Mouse (Mus musculus) MEL (cell line): ENCODE measurements around the gene Gcnt2. TPM values are rescaled to one million over a fixed set of nuclear protein-coding genes. Genes with fewer than 3 reads are reported as not detected.

Experiments
- DNase-seq: peaks from one replicate; pipeline ENCODE4 v3.0.0; 2011; ENCODE audit warnings: low read depth, low spot score
- H3K27ac ChIP-seq: 2 replicates; pipeline ENCODE4 v1.5.1; 2012; ENCODE audit warnings: low read depth, mild to moderate bottlenecking, control low read depth, low read length, moderate library complexity; ENCODE audit not compliant: control insufficient read depth
- H3K27me3 ChIP-seq, 2 experiments: fragments of 150-350 bp in 1 of 2; sonication (generic) in 1 of 2; 2 replicates each; pipeline ENCODE4 v1.6.1; 2012; ENCODE audit warnings: low read length in 2 of 2, mild to moderate bottlenecking in 2 of 2, improper control_type of control experiment in 1 of 2, moderate library complexity in 1 of 2; ENCODE audit not compliant: insufficient read depth in 2 of 2, control insufficient read depth in 1 of 2
- H3K36me3 ChIP-seq, 2 experiments: 2 replicates each; pipeline ENCODE4 v1.6.1; 2012 to 2014; ENCODE audit warnings: low read length in 2 of 2, improper control_type of control experiment in 1 of 2, inconsistent platforms in 1 of 2, mild to moderate bottlenecking in 1 of 2; ENCODE audit not compliant: insufficient read depth in 2 of 2, control insufficient read depth in 1 of 2
- H3K4me1 ChIP-seq, 2 experiments: fragments of 150-350 bp in 1 of 2; sonication (generic) in 1 of 2; 2 replicates each; pipeline ENCODE4 v1.6.1; 2012; ENCODE audit warnings: low read length in 2 of 2, improper control_type of control experiment in 1 of 2, mild to moderate bottlenecking in 1 of 2; ENCODE audit not compliant: insufficient read depth in 2 of 2, control insufficient read depth in 1 of 2
- H3K4me3 ChIP-seq, 2 experiments: fragments of 150-350 bp in 1 of 2; sonication (generic) in 1 of 2; 2 replicates each; pipeline ENCODE4 v1.5.1; 2012; ENCODE audit warnings: low read depth in 2 of 2, low read length in 2 of 2, mild to moderate bottlenecking in 2 of 2, moderate library complexity in 2 of 2, control low read depth in 1 of 2, improper control_type of control experiment in 1 of 2; ENCODE audit not compliant: control insufficient read depth in 1 of 2, insufficient read depth in 1 of 2
- H3K79me2 ChIP-seq: 2 replicates; pipeline ENCODE4 v1.6.1; 2012; ENCODE audit warnings: mild to moderate bottlenecking, low read length, moderate library complexity; ENCODE audit not compliant: control insufficient read depth, poor library complexity, insufficient read depth
- H3K9ac ChIP-seq: 2 replicates; pipeline ENCODE4 v1.6.1; 2012; ENCODE audit warnings: low read depth, mild to moderate bottlenecking, control low read depth, low read length, moderate library complexity; ENCODE audit not compliant: control insufficient read depth, poor library complexity, severe bottlenecking
- H3K9me3 ChIP-seq: fragments of 150-350 bp; sonication (generic); replicated peaks from 2 replicates; pipeline ENCODE4 v1.6.1; 2012; ENCODE audit warnings: mild to moderate bottlenecking, low read length, improper control_type of control experiment, moderate library complexity; ENCODE audit not compliant: insufficient read depth
- CHD2 ChIP-seq: IDR thresholded peaks from 2 replicates; pipeline ENCODE4 v1.6.1; 2011; ENCODE audit warnings: low read length, improper control_type of control experiment
- CTCF ChIP-seq, 3 experiments: IDR thresholded peaks in 2 of 3; conservative IDR thresholded peaks in 1 of 3; 2 replicates each; pipeline ENCODE4 v1.5.1; 2011 to 2012; ENCODE audit warnings: low read length in 3 of 3, low read depth in 2 of 3, mild to moderate bottlenecking in 2 of 3, improper control_type of control experiment in 1 of 3, inconsistent platforms in 1 of 3, mixed read lengths in 1 of 3, moderate library complexity in 1 of 3; ENCODE audit not compliant: control insufficient read depth in 1 of 3, insufficient read depth in 1 of 3, poor library complexity in 1 of 3, severe bottlenecking in 1 of 3
- EP300 ChIP-seq, 2 experiments: IDR thresholded peaks; 2 replicates each; pipeline ENCODE4 v1.6.1; 2011; ENCODE audit warnings: improper control_type of control experiment in 2 of 2, low read length in 2 of 2, low read depth in 1 of 2, mild to moderate bottlenecking in 1 of 2
- ETS1 ChIP-seq: IDR thresholded peaks from 2 replicates; pipeline ENCODE4 v1.6.1; 2012; ENCODE audit warnings: low read depth, mild to moderate bottlenecking, inconsistent platforms, low read length, improper control_type of control experiment, moderate library complexity
- HCFC1 ChIP-seq: IDR thresholded peaks from 2 replicates; pipeline ENCODE4 v1.6.1; 2012; ENCODE audit warnings: low read depth, mild to moderate bottlenecking, inconsistent platforms, low read length, improper control_type of control experiment, moderate library complexity
- JUND ChIP-seq: IDR thresholded peaks from 2 replicates; pipeline ENCODE4 v1.6.1; 2011; ENCODE audit warnings: low read depth, mild to moderate bottlenecking, improper control_type of control experiment, low read length
- MAFK ChIP-seq: IDR thresholded peaks from 2 replicates; pipeline ENCODE4 v1.6.1; 2011; ENCODE audit warnings: low read depth, mild to moderate bottlenecking, low read length, improper control_type of control experiment, borderline replicate concordance
- MAX ChIP-seq: IDR thresholded peaks from 2 replicates; pipeline ENCODE4 v1.6.1; 2011; ENCODE audit warnings: low read length, improper control_type of control experiment
- MAZ ChIP-seq: IDR thresholded peaks from 2 replicates; pipeline ENCODE4 v1.6.1; 2012; ENCODE audit warnings: low read depth, mild to moderate bottlenecking, inconsistent platforms, low read length, improper control_type of control experiment
- NELFE ChIP-seq: IDR thresholded peaks from 2 replicates; pipeline ENCODE4 v1.6.1; 2011; ENCODE audit warnings: low read depth, low read length, improper control_type of control experiment
- NRF1 ChIP-seq: IDR thresholded peaks from 2 replicates; pipeline ENCODE4 v1.6.1; 2014; ENCODE audit warnings: low read depth, mild to moderate bottlenecking, inconsistent platforms, low read length, improper control_type of control experiment, moderate library complexity; ENCODE audit not compliant: poor library complexity, insufficient read depth, severe bottlenecking
- POLR2A ChIP-seq, 2 experiments: IDR thresholded peaks; 2 replicates each; pipeline ENCODE4 v1.6.1; 2011 to 2012; ENCODE audit warnings: low read length in 2 of 2, mild to moderate bottlenecking in 2 of 2, control low read depth in 1 of 2, improper control_type of control experiment in 1 of 2, low read depth in 1 of 2, moderate library complexity in 1 of 2; ENCODE audit not compliant: control insufficient read depth in 1 of 2, insufficient read depth in 1 of 2, poor library complexity in 1 of 2
- RCOR1 ChIP-seq: IDR thresholded peaks from 2 replicates; pipeline ENCODE4 v1.6.1; 2012; ENCODE audit warnings: low read depth, mild to moderate bottlenecking, inconsistent platforms, low read length, improper control_type of control experiment
- SMC3 ChIP-seq: IDR thresholded peaks from 2 replicates; pipeline ENCODE4 v1.6.1; 2011; ENCODE audit warnings: low read depth, low read length, improper control_type of control experiment
- TAL1 ChIP-seq: IDR thresholded peaks from 2 replicates; pipeline ENCODE4 v1.6.1; 2012; ENCODE audit warnings: mild to moderate bottlenecking, inconsistent platforms, low read length, moderate library complexity, mixed read lengths
- TCF12 ChIP-seq: IDR thresholded peaks from 2 replicates; pipeline ENCODE4 v1.6.1; 2014; ENCODE audit warnings: low read depth, mild to moderate bottlenecking, inconsistent platforms, low read length, improper control_type of control experiment, moderate library complexity
- USF1 ChIP-seq: IDR thresholded peaks from 2 replicates; pipeline ENCODE4 v1.6.1; 2014; ENCODE audit warnings: low read depth, mild to moderate bottlenecking, inconsistent platforms, low read length, improper control_type of control experiment, moderate library complexity
- ZC3H11A ChIP-seq: IDR thresholded peaks from 2 replicates; pipeline ENCODE4 v1.6.1; 2012; ENCODE audit warnings: low read depth, mild to moderate bottlenecking, inconsistent platforms, low read length, improper control_type of control experiment
- ZKSCAN1 ChIP-seq: IDR thresholded peaks from 2 replicates; pipeline ENCODE4 v1.6.1; 2012; ENCODE audit warnings: low read depth, mild to moderate bottlenecking, inconsistent platforms, low read length, improper control_type of control experiment, moderate library complexity
- polyA plus RNA-seq, 2 experiments: library from polyadenylated mRNA; stranded (reverse) in 1 of 2; unstranded in 1 of 2; fragments of >175 nt in 1 of 2; fragments of >200 nt in 1 of 2; gene quantifications; 2 replicates each; pipeline versions ENCODE4 v1.2.1 to v1.2.4; 2012; ENCODE audit warnings: low replicate concordance in 2 of 2, low read depth in 1 of 2; ENCODE audit not compliant: insufficient read length in 2 of 2, insufficient read depth in 1 of 2, missing spikeins in 1 of 2
- total RNA-seq: library from RNA; depleted of rRNA; stranded (reverse); fragments of 300-350 nt; gene quantifications from 2 replicates; pipeline ENCODE4 v1.2.3, GENCODE M21; 2012

Gene Gcnt2
- total and polyA plus RNA-seq, 3 experiments: 0.03 to 0.04 TPM; not detected in 1

GRCm38 (mm10) chr13:40967609-40968008, 108.1 kb downstream of the Gcnt2 start:
- Histone ChIP-seq H3K27me3 (no peaks in the 10 kb centered on the region), H3K9ac (no peak overlapping the region), H3K4me3 (no peak overlapping the region), H3K4me1 (peaks cover 2 to 14% of the 10 kb centered on the region in 2 experiments; a peak in 3 of 4 replicates), H3K9me3 (no peaks in the 10 kb centered on the region), H3K36me3 (peaks cover 0 to 4% of the 10 kb centered on the region in 2 experiments; a peak in 1 of 4 replicates), H3K27ac (no peak overlapping the region), H3K79me2 (no peaks in the 10 kb centered on the region)
- TF ChIP-seq JUND (no peak), TAL1 (no peak), MAZ (no peak), SMC3 (no peak), TCF12 (no peak), EP300 (IDR thresholded peaks at IDR 0.05; ENCODE audit: low read depth in 1 of 2, low read length in 2 of 2) (no peak), ZKSCAN1 (no peak), CTCF (IDR thresholded peaks at IDR 0.05 in 2 of 3, conservative IDR thresholded peaks at IDR 0.05 in 1 of 3; ENCODE audit: control insufficient read depth in 1 of 3, insufficient read depth in 1 of 3, low read depth in 2 of 3, low read length in 3 of 3, poor library complexity in 1 of 3, severe bottlenecking in 1 of 3) (no peak), NRF1 (no peak)
- DNase-seq: no peak

GRCm38 (mm10) chr13:40968564-40968963, 109.0 kb downstream of the Gcnt2 start:
- Histone ChIP-seq H3K36me3 (peaks cover 0 to 4% of the 10 kb centered on the region in 2 experiments; a peak in 1 of 4 replicates), H3K9ac (no peak overlapping the region), H3K79me2 (no peaks in the 10 kb centered on the region), H3K4me1 (peaks cover 2 to 14% of the 10 kb centered on the region in 2 experiments; a peak in 3 of 4 replicates), H3K9me3 (no peaks in the 10 kb centered on the region), H3K27me3 (no peaks in the 10 kb centered on the region), H3K27ac (no peak overlapping the region), H3K4me3 (no peak overlapping the region)
- DNase-seq: peak; percentile 55
- TF ChIP-seq NELFE (no peak), SMC3 (no peak)

- H3K9ac ChIP-seq: no peak overlapping the region
- no peaks in the 10 kb centered on the region for H3K27me3 ChIP-seq
- no peak for DNase-seq
- no peak overlapping the region for H3K27ac ChIP-seq
- H3K4me3 ChIP-seq: no peak overlapping the region
- peaks cover 2 to 14% of the 10 kb centered on the region in 2 experiments; a peak in 3 of 4 replicates for H3K4me1 ChIP-seq
- H3K9me3 ChIP-seq: no peaks in the 10 kb centered on the region
- H3K36me3 ChIP-seq: peaks cover 0 to 4% of the 10 kb centered on the region in 2 experiments; a peak in 1 of 4 replicates
- no peaks in the 10 kb centered on the region for H3K79me2 ChIP-seq
- no peak for TF ChIP-seq CHD2
- no peak for TF ChIP-seq ETS1
- TF ChIP-seq TCF12: no peak
- TF ChIP-seq MAX: no peak
- TF ChIP-seq RCOR1: no peak
- no peak for TF ChIP-seq USF1
- TF ChIP-seq ZC3H11A: no peak
- no peak for TF ChIP-seq POLR2A (IDR thresholded peaks at IDR 0.05; ENCODE audit: control insufficient read depth in 1 of 2, insufficient read depth in 1 of 2, low read depth in 1 of 2, low read length in 2 of 2, poor library complexity in 1 of 2)
- no peak for TF ChIP-seq HCFC1
- TF ChIP-seq MAFK: no peak
Measured at GRCm38 (mm10) chr13:40969761-40970390, 110.3 kb downstream of the Gcnt2 start.
